Mouse (Mus musculus): ENCODE data around the gene B3gnt2.

GRCm38 (mm10) chr11:22856371-22856965 lies 4.3 kb downstream of the B3gnt2 start:
- TF ChIP-seq CTCF (IDR thresholded peaks at IDR 0.05; ENCODE audit: borderline replicate concordance, insufficient read depth, low read depth, low read length) (no peak), POLR2A (IDR thresholded peaks at IDR 0.05; ENCODE audit: borderline replicate concordance, insufficient read depth, low read length) (no peak)
